Mouse (Mus musculus) stomach, postnatal 0 days (tissue): ENCODE results near the gene Ccdc32.

ENCODE experiments used
- CTCF ChIP-seq: IDR thresholded peaks from 2 replicates; pipeline ENCODE4 v1.5.1; 2016; ENCODE audit warnings: antibody characterized with exemption, low read depth, mild to moderate bottlenecking, moderate library complexity
- EP300 ChIP-seq: optimal IDR thresholded peaks from 2 replicates; pipeline ENCODE3; 2016; ENCODE audit warnings: antibody characterized with exemption

- peak; percentile 91 for TF ChIP-seq CTCF
- no peak for TF ChIP-seq EP300
Measured at GRCm38 (mm10) chr2:118972687-118973376, 56.4 kb downstream of the Ccdc32 start.
